ENCODE assay signal across 10 mouse cellular contexts in genomic region chr6:4171561-4171960, GRCm38 (mm10).
"Had no signal": no experiment of that assay in that cellular context is flagged by ENCODE, and none has a peak within 500 bp of the region (broad histone marks: within the 10 kb centered on the region; RNA-seq: fewer than 3 reads in every experiment).

No protein-coding gene starts in this region.

- ATAC-seq: lung, postnatal 0 days; midbrain, embryonic 13.5 days; midbrain, embryonic 15.5 days had no signal

- DNase-seq: lung, adult 18-20 months; lung, postnatal 14 days; lung, postnatal 36 days; right cerebral cortex, postnatal 14 days; thymus, adult 18-20 months; thymus, postnatal 14 days; thymus, postnatal 36 days had no signal
